ENCODE assay signal across 8 mouse cellular contexts in the genomic region with DNA sequence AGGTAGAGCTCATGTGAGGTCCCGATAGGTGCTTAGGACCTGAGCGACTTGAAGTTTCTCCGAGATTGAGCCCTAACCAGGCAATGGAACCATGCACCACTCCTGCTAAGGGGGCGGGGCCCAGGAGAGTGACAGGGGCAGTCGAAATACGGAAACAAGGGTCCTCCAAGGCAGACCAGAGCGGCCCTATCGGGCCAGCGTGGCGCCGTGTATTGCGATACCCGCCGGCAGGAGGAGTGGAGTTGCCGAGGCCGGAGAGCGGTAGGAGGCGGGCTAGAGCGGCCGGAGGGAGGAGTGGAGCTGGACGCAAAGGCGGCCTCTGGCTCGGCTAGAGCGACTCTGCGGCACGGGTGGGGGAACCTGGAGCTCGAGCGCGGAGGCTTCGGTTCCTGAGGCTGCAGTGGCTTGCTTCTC. TPM values are rescaled to one million over a fixed set of nuclear protein-coding genes. Genes with fewer than 3 reads are reported as not detected.
DNase-seq lines count a peak whose midpoint lies in the region; ATAC-seq and TF ChIP-seq lines count a peak whose summit lies in the region.

No protein-coding gene starts in this region.

- H3K9ac ChIP-seq in ES-Bruce4 (ENCODE audit: low read depth, poor library complexity, severe bottlenecking): peak overlapping the region; percentile 65
- H3K9ac ChIP-seq in forebrain, embryonic 13.5 days: peak overlapping the region; percentile 85
- H3K9ac ChIP-seq in liver, postnatal 0 days (replicated peaks): peak overlapping the region; percentile 75
- H3K9ac ChIP-seq in neural tube, embryonic 14.5 days (replicated peaks; ENCODE audit: low read depth, low read length): peak overlapping the region; percentile 76

- peak; percentile 98 for DNase-seq in heart, postnatal 10 days
- DNase-seq in large intestine, adult 2 months (ENCODE audit: low read depth, low spot score): peak; percentile 93
- DNase-seq in liver, postnatal 0 days: peak; percentile 98
- DNase-seq in testis, postnatal 10 days (ENCODE audit: low spot score): peak; percentile 96

- peak; percentile 20; the same call in 1 of the 2 replicates for TF ChIP-seq EP300 in ES-Bruce4 (IDR thresholded peaks at IDR 0.05; ENCODE audit: insufficient read depth, low read depth, low read length)
- peak; percentile 42; the same call in 1 of the 2 replicates for TF ChIP-seq EP300 in liver, postnatal 0 days (IDR thresholded peaks at IDR 0.05; ENCODE audit: low read depth)

- intact Hi-C loops in heart, postnatal 10 days (cut with DNase I): loop anchor here (1.0 to 5.0 kb wide), 3 partner anchors 14 to 173 kb away; a partner anchor contains a TSS

- ATAC-seq in cerebellum, adult (ENCODE audit: insufficient number of reproducible peaks, low FRiP score, low TSS enrichment): peak; percentile 95
- ATAC-seq in forebrain, embryonic 13.5 days: peak; percentile 99
- ATAC-seq in liver, postnatal 0 days: peak; percentile 96
- peak; percentile 97 for ATAC-seq in neural tube, embryonic 14.5 days (ENCODE audit: low read depth)

- under 1% methylated on average over 30 of the region's 30 CpGs for WGBS in forebrain, embryonic 13.5 days
- under 1% methylated on average over 30 of the region's 30 CpGs for WGBS in large intestine, adult 2 months
- WGBS in liver, postnatal 0 days (ENCODE audit: insufficient replicate concordance): under 1% methylated on average over 30 of the region's 30 CpGs
- WGBS in neural tube, embryonic 14.5 days: 1% methylated on average over 24 of the region's 30 CpGs

- no peaks in the 10 kb centered on the region for H3K27me3 ChIP-seq in ES-Bruce4 (ENCODE audit: control insufficient read depth, insufficient read depth, low read length, poor library complexity, severe bottlenecking)
- H3K27me3 ChIP-seq in forebrain, embryonic 13.5 days: no peaks in the 10 kb centered on the region
- no peaks in the 10 kb centered on the region for H3K27me3 ChIP-seq in liver, postnatal 0 days (ENCODE audit: insufficient read depth, low read length)
- no peaks in the 10 kb centered on the region for H3K27me3 ChIP-seq in neural tube, embryonic 14.5 days (ENCODE audit: control insufficient read depth, insufficient read depth, low read length)

- peak overlapping the region; percentile 75 for H3K4me2 ChIP-seq in forebrain, embryonic 13.5 days
- H3K4me2 ChIP-seq in liver, postnatal 0 days (ENCODE audit: low read depth, low read length): peak overlapping the region; percentile 97
- H3K4me2 ChIP-seq in neural tube, embryonic 14.5 days (ENCODE audit: low read depth, low read length): peak overlapping the region; percentile 84

- no peak for TF ChIP-seq CTCF in ES-Bruce4 (IDR thresholded peaks at IDR 0.05; ENCODE audit: low read depth, low read length)
- peak; percentile 81 for TF ChIP-seq CTCF in liver, postnatal 0 days (IDR thresholded peaks at IDR 0.05; ENCODE audit: low read depth)

- TF ChIP-seq POLR2A in ES-Bruce4 (IDR thresholded peaks at IDR 0.05; ENCODE audit: insufficient read depth, low read length): no peak

- H3K9me3 ChIP-seq in ES-Bruce4 (replicated peaks; ENCODE audit: control insufficient read depth, insufficient read depth, low read length, poor library complexity, severe bottlenecking): no peaks in the 10 kb centered on the region
- H3K9me3 ChIP-seq in forebrain, embryonic 13.5 days (replicated peaks): no peaks in the 10 kb centered on the region
- no peaks in the 10 kb centered on the region for H3K9me3 ChIP-seq in liver, postnatal 0 days (ENCODE audit: low read length)
- no peaks in the 10 kb centered on the region for H3K9me3 ChIP-seq in neural tube, embryonic 14.5 days (ENCODE audit: control insufficient read depth, low read length)

- no peak overlapping the region for H3K27ac ChIP-seq in ES-Bruce4 (ENCODE audit: insufficient read depth, low read length)
- H3K27ac ChIP-seq in forebrain, embryonic 13.5 days: peak overlapping the region; percentile 31; the same call in 1 of the 2 replicates
- peak overlapping the region; percentile 95 for H3K27ac ChIP-seq in liver, postnatal 0 days (ENCODE audit: low read depth)
- H3K27ac ChIP-seq in neural tube, embryonic 14.5 days (ENCODE audit: low read depth, low read length): peak overlapping the region; percentile 63

- peaks cover 7% of the 10 kb centered on the region for H3K4me1 ChIP-seq in ES-Bruce4 (ENCODE audit: control insufficient read depth, insufficient read depth, low read length)
- peaks cover 38% of the 10 kb centered on the region for H3K4me1 ChIP-seq in forebrain, embryonic 13.5 days
- peaks cover 35% of the 10 kb centered on the region for H3K4me1 ChIP-seq in liver, postnatal 0 days (ENCODE audit: insufficient read depth)
- H3K4me1 ChIP-seq in neural tube, embryonic 14.5 days (ENCODE audit: control insufficient read depth, insufficient read depth, low read length): peaks cover 10% of the 10 kb centered on the region; the same call in 1 of the 2 replicates

- peak overlapping the region; percentile 69 for H3K4me3 ChIP-seq in ES-Bruce4 (ENCODE audit: low read depth, low read length)
- H3K4me3 ChIP-seq in forebrain, embryonic 13.5 days: peak overlapping the region; percentile 66
- peak overlapping the region; percentile 70 for H3K4me3 ChIP-seq in liver, postnatal 0 days (ENCODE audit: low read depth, low read length)
- H3K4me3 ChIP-seq in neural tube, embryonic 14.5 days (ENCODE audit: low read depth, low read length): peak overlapping the region; percentile 48

- H3K36me3 ChIP-seq in ES-Bruce4 (ENCODE audit: control insufficient read depth, insufficient read depth, low read length, poor library complexity, severe bottlenecking): peaks cover 4% of the 10 kb centered on the region; the same call in 1 of the 2 replicates
- peaks cover 18% of the 10 kb centered on the region for H3K36me3 ChIP-seq in forebrain, embryonic 13.5 days (ENCODE audit: poor library complexity, severe bottlenecking)
- peaks cover 17% of the 10 kb centered on the region for H3K36me3 ChIP-seq in liver, postnatal 0 days (replicated peaks; ENCODE audit: insufficient read depth, low read length)
- no peaks in the 10 kb centered on the region for H3K36me3 ChIP-seq in neural tube, embryonic 14.5 days (ENCODE audit: control insufficient read depth, insufficient read depth, low read length)

RNA-seq across cellular contexts. Expression of a gene that starts 1.4 kb away (rescaled TPM):
- 90.5 and 108 TPM in 2 replicates for polyA plus RNA-seq in ES-Bruce4 (2011; ENCODE audit: insufficient read depth, insufficient read length, low read depth, missing spikeins)
- polyA plus RNA-seq in forebrain, embryonic 13.5 days (2015; fragmentation: Nextera tagmentation; extraction: Ambion mirVana): 54.2 and 54.9 TPM in 2 replicates
- total RNA-seq in heart, postnatal 10 days (2021): 10 to 100 TPM; 75.3 to 87.0 TPM
- 114 and 145 TPM in 2 replicates for polyA plus RNA-seq in large intestine, adult 2 months (2012; rRNA removed)
- polyA plus RNA-seq in liver, postnatal 0 days (2015; fragmentation: Nextera tagmentation; extraction: Ambion mirVana): 30.2 and 30.4 TPM in 2 replicates
- polyA plus RNA-seq in neural tube, embryonic 14.5 days (2014; fragmentation: Nextera tagmentation; extraction: Ambion mirVana): 65.6 and 71.6 TPM in 2 replicates

RNA-seq across cellular contexts. Expression of a gene that starts 6.9 kb away (rescaled TPM):
- 2.8 and 2.9 TPM in 2 replicates for polyA plus RNA-seq in ES-Bruce4 (2011; ENCODE audit: insufficient read depth, insufficient read length, low read depth, missing spikeins)
- 0.18 TPM in 1 of 2 replicates, not detected in the other for polyA plus RNA-seq in forebrain, embryonic 13.5 days (2015; fragmentation: Nextera tagmentation; extraction: Ambion mirVana)
- total RNA-seq in heart, postnatal 10 days (2021): 1 to 10 TPM; 1.3 to 1.8 TPM
- polyA plus RNA-seq in large intestine, adult 2 months (2012; rRNA removed): 60.4 and 84.9 TPM in 2 replicates
- 32.0 and 34.0 TPM in 2 replicates for polyA plus RNA-seq in liver, postnatal 0 days (2015; fragmentation: Nextera tagmentation; extraction: Ambion mirVana)
- 0.16 and 0.18 TPM in 2 replicates for polyA plus RNA-seq in neural tube, embryonic 14.5 days (2014; fragmentation: Nextera tagmentation; extraction: Ambion mirVana)

RNA-seq across cellular contexts. Expression of a gene that starts 19.9 kb away (rescaled TPM):
- 2,100 and 2,446 TPM in 2 replicates for polyA plus RNA-seq in ES-Bruce4 (2011; ENCODE audit: insufficient read depth, insufficient read length, low read depth, missing spikeins)
- 1,732 and 1,934 TPM in 2 replicates for polyA plus RNA-seq in forebrain, embryonic 13.5 days (2015; fragmentation: Nextera tagmentation; extraction: Ambion mirVana)
- total RNA-seq in heart, postnatal 10 days (2021): 100 to 1,000 TPM; 752 to 777 TPM
- 648 and 720 TPM in 2 replicates for polyA plus RNA-seq in large intestine, adult 2 months (2012; rRNA removed)
- polyA plus RNA-seq in liver, postnatal 0 days (2015; fragmentation: Nextera tagmentation; extraction: Ambion mirVana): 1,140 and 1,164 TPM in 2 replicates
- polyA plus RNA-seq in neural tube, embryonic 14.5 days (2014; fragmentation: Nextera tagmentation; extraction: Ambion mirVana): 1,219 and 1,260 TPM in 2 replicates

RNA-seq across cellular contexts. Expression of a gene that starts 34.2 kb away (rescaled TPM):
- polyA plus RNA-seq in ES-Bruce4 (2011; ENCODE audit: insufficient read depth, insufficient read length, low read depth, missing spikeins): 0.75 and 1.1 TPM in 2 replicates
- polyA plus RNA-seq in forebrain, embryonic 13.5 days (2015; fragmentation: Nextera tagmentation; extraction: Ambion mirVana): 0.10 and 0.13 TPM in 2 replicates
- not detected for total RNA-seq in heart, postnatal 10 days (2021)
- polyA plus RNA-seq in large intestine, adult 2 months (2012; rRNA removed): not detected in 2 replicates
- not detected in 2 replicates for polyA plus RNA-seq in liver, postnatal 0 days (2015; fragmentation: Nextera tagmentation; extraction: Ambion mirVana)
- 0.22 TPM in 1 of 2 replicates, not detected in the other for polyA plus RNA-seq in neural tube, embryonic 14.5 days (2014; fragmentation: Nextera tagmentation; extraction: Ambion mirVana)

RNA-seq across cellular contexts. Expression of a gene that starts 34.3 kb away (rescaled TPM):
- polyA plus RNA-seq in ES-Bruce4 (2011; ENCODE audit: insufficient read depth, insufficient read length, low read depth, missing spikeins): not detected in 2 replicates
- polyA plus RNA-seq in forebrain, embryonic 13.5 days (2015; fragmentation: Nextera tagmentation; extraction: Ambion mirVana): not detected in 2 replicates
- total RNA-seq in heart, postnatal 10 days (2021): not detected
- not detected in 2 replicates for polyA plus RNA-seq in large intestine, adult 2 months (2012; rRNA removed)
- not detected in 2 replicates for polyA plus RNA-seq in liver, postnatal 0 days (2015; fragmentation: Nextera tagmentation; extraction: Ambion mirVana)
- polyA plus RNA-seq in neural tube, embryonic 14.5 days (2014; fragmentation: Nextera tagmentation; extraction: Ambion mirVana): not detected in 2 replicates
